ENCODE assay signal across 27 mouse cellular contexts in genomic region chr6:86973956-86974355, GRCm38 (mm10). TPM values are rescaled to one million over a fixed set of nuclear protein-coding genes. Genes with fewer than 3 reads are reported as not detected.
DNase-seq lines count a peak whose midpoint lies in the region; TF ChIP-seq lines count a peak whose summit lies in the region.
"Had no signal": no experiment of that assay in that cellular context is flagged by ENCODE, and none has a peak within 500 bp of the region (broad histone marks: within the 10 kb centered on the region; RNA-seq: fewer than 3 reads in every experiment).

No protein-coding gene starts in this region.

- TF ChIP-seq CTCF in gastrocnemius, adult 2 months (IDR thresholded peaks at IDR 0.05) = no peak

- intact Hi-C loops in gastrocnemius, adult 2 months (cut with DNase I) = no loop called here

- no peak overlapping the region for H3K4me3 ChIP-seq in gastrocnemius, adult 2 months
- H3K4me3 ChIP-seq: embryonic facial prominence, embryonic 13.5 days; forebrain, embryonic 12.5 days; heart, embryonic 10.5 days; hindbrain, embryonic 12.5 days; intestine, embryonic 15.5 days; liver, embryonic 12.5 days; midbrain, embryonic 12.5 days; neural tube, embryonic 13.5 days had no signal

- H3K27ac ChIP-seq in gastrocnemius, adult 2 months = 0 out of 2 replicates have a peak overlapping the region, but pooled peaks have one; percentile 24
- H3K27ac ChIP-seq: embryonic facial prominence, embryonic 13.5 days; forebrain, embryonic 12.5 days; heart, embryonic 10.5 days; hindbrain, embryonic 12.5 days; hindbrain, postnatal 0 days; intestine, embryonic 15.5 days; liver, embryonic 12.5 days; midbrain, embryonic 12.5 days; neural tube, embryonic 13.5 days had no signal

- DNase-seq in adrenal gland, adult (ENCODE audit: inconsistent age in 2 of 2, low spot score in 1 of 2) = peak; percentile 27 to 71
- no peak for DNase-seq in adrenal gland, postnatal 4 days (ENCODE audit: low spot score in 2 of 2)
- no peak for DNase-seq in gastrocnemius, adult 2 months
- DNase-seq in gastrocnemius, adult 8-10 months (ENCODE audit: low spot score in 2 of 2) = no peak
- peak; percentile 81 for DNase-seq in NIH3T3 (ENCODE audit: low read depth)
- peak; percentile 50 for DNase-seq in gonadal fat pad, adult 2 months (ENCODE audit: low read depth)
- no peak for DNase-seq in ovary, postnatal 10 days (ENCODE audit: low spot score)
- DNase-seq in kidney, postnatal 4 days = no peak
- DNase-seq: cerebellum, adult 18-20 months; cerebellum, postnatal 10 days; heart, postnatal 36 days; kidney, adult 2 months; layer of hippocampus, postnatal 36 days; left cerebral cortex, postnatal 4 days; liver, postnatal 0 days; lung, postnatal 36 days; right cerebral cortex, postnatal 14 days; thymus, postnatal 25 days had no signal

RNA-seq across cellular contexts. Expression of gene Nfu1, which starts 35.1 kb away (rescaled TPM):
- 10 to 100 TPM; 76.2 to 82.8 TPM for total RNA-seq in adrenal gland, postnatal 4 days (2021)
- total RNA-seq in gastrocnemius, adult 2 months (2021) = 10 to 100 TPM; 55.1 to 66.5 TPM
- 10 to 100 TPM; 55.9 to 72.7 (median 65.2) TPM for total RNA-seq in gastrocnemius, adult 8-10 months (2022)
- 60.8 and 65.8 TPM in 2 replicates for polyA plus RNA-seq in gonadal fat pad, adult 2 months (2012; rRNA removed)

Comparison
In these comparisons a context has a peak if more than half of its experiments do, and no peak if none do; other contexts are left out.
1. DNase-seq: peak in adrenal gland, adult (2 of 2), NIH3T3 (single experiment) and gonadal fat pad, adult 2 months (single experiment); none in adrenal gland, postnatal 4 days (0 of 2), gastrocnemius, adult 2 months (single experiment), gastrocnemius, adult 8-10 months (0 of 2), ovary, postnatal 10 days (single experiment) and kidney, postnatal 4 days (0 of 2).